Mouse (Mus musculus) kidney, embryonic 15.5 days (tissue): Measurements from ENCODE around the gene Zfp563. TPM values are rescaled to one million over a fixed set of nuclear protein-coding genes. Genes with fewer than 3 reads are reported as not detected.

Source experiments
- polyA plus RNA-seq: library from polyadenylated mRNA; unstranded; fragments of >200 nt; fragmentation: Nextera tagmentation; extraction: Ambion mirVana; gene quantifications from 2 replicates; pipeline ENCODE4 v1.2.1, GENCODE M21; 2015

Zfp563 gene
- polyA plus RNA-seq, 1 experiment from 2014 or later, result 8.2 TPM

Other genes starting within 250 kb of the Zfp563 start
- gene Zfp870, start 197.7 kb upstream of the Zfp563 start, polyA plus RNA-seq, result 7.7 and 8.0 TPM in 2 replicates
- not detected in 2 replicates for gene Cyp4f14, start 172.0 kb upstream of the Zfp563 start, polyA plus RNA-seq
- 10.8 and 13.3 TPM in 2 replicates for gene Cyp4f13, start 141.9 kb upstream of the Zfp563 start, polyA plus RNA-seq
- 9.9 and 12.1 TPM in 2 replicates for gene Zfp472, start 123.5 kb upstream of the Zfp563 start, polyA plus RNA-seq
- gene Zfp952, start 96.2 kb upstream of the Zfp563 start, polyA plus RNA-seq, result 11.2 and 11.9 TPM in 2 replicates
- 13.9 and 14.9 TPM in 2 replicates for gene Zfp763, start 55.9 kb upstream of the Zfp563 start, polyA plus RNA-seq
- not detected in 2 replicates for gene 4921501E09Rik, start 21.3 kb upstream of the Zfp563 start, polyA plus RNA-seq
- not detected in 2 replicates for gene Morc2b, start 50.4 kb downstream of the Zfp563 start, polyA plus RNA-seq
- 0.04 TPM in 1 of 2 replicates, not detected in the other for gene Olfr55, start 79.1 kb downstream of the Zfp563 start, polyA plus RNA-seq
- gene Olfr239, start 102.0 kb downstream of the Zfp563 start, polyA plus RNA-seq, result not detected in 2 replicates
- gene Olfr1564, start 132.4 kb downstream of the Zfp563 start, polyA plus RNA-seq, result not detected in 2 replicates
- gene Zfp955a, start 165.8 kb downstream of the Zfp563 start, polyA plus RNA-seq, result 17.7 and 17.9 TPM in 2 replicates
- 0.04 TPM in 1 of 2 replicates, not detected in the other for gene Olfr63, start 175.4 kb downstream of the Zfp563 start, polyA plus RNA-seq
- gene Zfp955b, start 200.2 kb downstream of the Zfp563 start, polyA plus RNA-seq, result 13.1 and 13.6 TPM in 2 replicates